Mouse (Mus musculus): ENCODE results near the gene Lrig1. TPM values are rescaled to one million over a fixed set of nuclear protein-coding genes. Genes with fewer than 3 reads are reported as not detected.

The Lrig1 gene
- total RNA-seq, 2 experiments from 2014 or later = 22.6 to 31.6 TPM

DNA sequence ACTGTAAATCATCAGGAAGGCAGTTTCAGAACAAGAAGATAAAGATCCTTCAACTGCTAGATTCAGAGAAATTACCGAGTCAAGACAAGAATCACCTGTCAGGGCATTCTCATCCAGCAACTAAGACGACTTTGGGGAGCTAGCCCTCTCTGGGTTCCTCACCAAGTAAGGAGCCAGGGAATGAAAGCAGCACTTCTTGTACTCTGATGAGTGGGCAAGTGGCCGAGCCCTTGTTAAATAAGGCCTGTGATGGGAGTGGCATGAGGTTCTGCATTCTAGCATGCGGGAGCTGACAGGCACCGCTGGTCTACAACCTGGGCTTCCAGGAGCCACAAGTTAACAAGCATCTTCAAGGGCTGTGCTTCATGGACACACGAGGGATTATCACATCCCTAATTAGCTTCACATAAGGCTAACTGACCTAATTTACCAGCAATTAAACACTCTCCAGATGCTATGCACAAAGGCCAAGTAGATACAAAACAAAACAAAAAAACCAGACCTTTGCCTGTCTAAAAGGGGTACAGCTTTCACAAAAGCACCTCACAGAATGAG, 47.2 kb downstream of the Lrig1 start:
- DNase-seq (ENCODE audit: low spot score in 2 of 2) = no peak

DNA sequence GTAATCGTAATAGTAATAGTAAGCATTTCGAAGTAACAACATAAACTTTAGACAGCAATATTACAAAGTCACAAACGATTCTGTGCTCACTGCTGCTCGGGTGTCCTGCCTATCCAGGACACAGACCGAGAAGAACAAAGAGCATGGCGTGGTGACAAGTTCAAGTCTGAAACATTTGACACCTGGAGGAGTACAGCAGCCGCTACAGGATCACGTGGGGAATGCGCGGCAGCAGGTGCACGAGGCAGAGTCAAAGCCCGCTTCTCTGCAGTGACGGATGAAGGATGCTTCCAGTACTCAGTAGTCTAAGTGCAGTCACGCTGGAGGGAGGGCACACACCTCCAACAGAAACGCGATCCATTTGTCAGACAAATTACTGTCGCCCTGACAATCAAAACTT, 48.4 kb downstream of the Lrig1 start:
- DNase-seq (ENCODE audit: low spot score in 2 of 2) = no peak

GRCm38 (mm10) chr6:94649637-94650036, 50.3 kb downstream of the Lrig1 start:
- DNase-seq (ENCODE audit: low spot score in 2 of 2) = no peak

DNA sequence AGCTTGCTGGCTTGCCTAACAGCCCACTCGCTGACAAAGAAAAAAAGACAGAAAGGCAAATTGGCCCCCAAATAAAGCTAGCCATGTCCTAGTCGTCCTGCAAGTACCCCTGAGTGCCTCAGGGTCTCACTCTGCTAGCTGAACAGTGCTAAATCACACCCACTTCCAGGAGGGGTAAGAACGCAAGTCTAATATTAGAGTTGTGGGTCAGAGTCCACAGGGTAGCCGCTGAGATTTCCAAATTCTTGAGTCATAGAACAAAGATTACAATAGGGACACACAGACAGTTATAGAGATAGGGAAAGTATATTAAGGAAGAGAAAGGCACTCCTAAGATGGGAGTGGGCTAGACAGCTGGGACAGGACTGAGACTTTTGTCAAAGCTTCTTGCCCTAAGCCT, 51.5 kb downstream of the Lrig1 start:
- DNase-seq (ENCODE audit: low spot score in 2 of 2) = no peak

- peak in 1 of 2 experiments; percentile 25 for DNase-seq (ENCODE audit: low spot score in 2 of 2)
These were observed 52.2 kb downstream of the Lrig1 start for GRCm38 (mm10) chr6:94647574-94648430.

- DNase-seq (ENCODE audit: low spot score in 2 of 2) = no peak
These were observed 53.1 kb downstream of the Lrig1 start for GRCm38 (mm10) chr6:94646902-94647301.

GRCm38 (mm10) chr6:94646274-94646863, 53.6 kb downstream of the Lrig1 start:
- DNase-seq (ENCODE audit: low spot score in 2 of 2) = no peak

DNA sequence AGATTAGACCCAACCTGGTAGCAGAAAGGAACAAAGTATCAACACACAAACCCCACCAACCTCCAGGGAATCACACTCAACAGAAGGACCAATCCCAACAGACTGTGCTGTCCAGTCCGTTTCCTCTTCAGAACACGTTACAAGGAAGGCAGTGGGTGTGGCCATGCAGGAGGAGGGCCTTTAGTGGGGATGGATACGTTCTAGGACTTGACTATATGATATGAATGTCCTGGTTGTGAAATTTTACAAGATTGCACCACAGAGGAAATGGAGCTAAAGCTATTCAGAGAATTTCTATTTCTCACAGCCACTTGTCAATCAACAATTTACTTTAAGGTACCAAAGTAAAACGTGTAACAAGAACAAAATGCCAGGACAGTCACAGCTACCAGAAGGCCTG, 54.2 kb downstream of the Lrig1 start:
- DNase-seq (ENCODE audit: low spot score in 2 of 2) = no peak

DNA sequence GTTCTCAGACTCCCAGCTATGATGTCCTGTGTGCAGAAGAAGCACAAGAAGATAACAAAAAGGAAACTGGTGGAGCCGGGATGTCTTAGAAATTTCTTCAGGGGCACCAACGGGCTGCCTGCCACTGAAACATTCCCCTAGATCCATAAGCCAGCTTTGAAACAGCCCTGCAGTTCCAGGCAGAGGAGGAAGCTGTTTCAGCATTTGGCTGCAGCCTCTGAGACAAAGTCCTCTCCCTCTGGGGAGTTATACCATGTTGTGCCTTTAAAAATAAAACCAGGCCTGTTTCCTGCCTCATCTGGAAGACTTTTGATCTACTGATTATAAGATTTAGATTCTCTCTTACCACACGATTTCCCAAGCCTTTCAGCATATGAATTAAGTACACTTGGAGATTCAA, 55.3 kb downstream of the Lrig1 start:
- DNase-seq (ENCODE audit: low spot score in 2 of 2) = no peak

GRCm38 (mm10) chr6:94643989-94644388, 56.0 kb downstream of the Lrig1 start:
- DNase-seq (ENCODE audit: low spot score in 2 of 2) = no peak

- DNase-seq (ENCODE audit: low spot score in 2 of 2) = no peak
These were observed 57.9 kb downstream of the Lrig1 start for GRCm38 (mm10) chr6:94642048-94642447.

- DNase-seq (ENCODE audit: low spot score in 2 of 2) = no peak
These were observed 59.7 kb downstream of the Lrig1 start for GRCm38 (mm10) chr6:94640297-94640696.

DNA sequence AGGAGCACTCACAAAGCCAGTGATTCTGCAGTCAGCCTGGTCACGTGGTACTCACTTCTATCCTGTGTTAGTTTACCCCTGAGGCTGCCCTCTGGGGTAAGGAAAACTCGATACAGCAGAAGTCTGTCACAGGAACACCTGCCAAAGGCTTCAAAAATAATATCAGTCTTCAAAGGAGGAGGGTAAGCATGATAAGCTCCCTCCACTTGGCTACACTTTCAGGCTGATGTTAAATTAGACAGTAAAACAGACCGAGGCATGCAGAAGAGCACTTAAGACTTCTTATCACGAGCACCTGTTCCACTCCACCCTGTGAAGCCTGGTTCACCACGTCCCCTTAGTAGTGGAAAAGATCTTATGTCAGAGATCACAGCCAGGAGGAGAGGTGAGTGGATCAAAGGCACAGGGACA, 62.9 kb downstream of the Lrig1 start:
- no peak for DNase-seq (ENCODE audit: low spot score in 2 of 2)

DNA sequence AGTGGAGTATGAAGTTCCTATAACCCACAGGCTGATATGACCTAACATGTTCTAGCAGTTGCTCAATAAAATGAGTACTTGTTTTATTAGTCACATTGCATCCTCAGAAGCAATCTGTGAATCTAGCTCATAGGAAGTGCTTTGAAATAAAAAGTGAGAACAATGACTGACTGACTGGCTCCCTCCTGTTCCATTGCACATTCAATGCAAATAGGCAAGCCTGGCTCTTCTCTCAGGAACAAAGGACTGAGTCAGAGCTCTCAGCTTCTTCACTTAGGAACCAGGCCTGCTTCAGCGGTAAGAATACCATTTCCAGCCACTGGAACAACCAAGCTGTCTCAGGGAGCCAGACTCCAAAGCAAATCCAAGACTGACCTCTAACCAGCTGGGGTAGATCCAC, 64.6 kb downstream of the Lrig1 start:
- DNase-seq (ENCODE audit: low spot score in 2 of 2) = no peak

GRCm38 (mm10) chr6:94634710-94635109, 65.2 kb downstream of the Lrig1 start:
- DNase-seq (ENCODE audit: low spot score in 2 of 2) = no peak

GRCm38 (mm10) chr6:94634274-94634673, 65.7 kb downstream of the Lrig1 start:
- DNase-seq (ENCODE audit: low spot score in 2 of 2) = no peak

GRCm38 (mm10) chr6:94631779-94632082, 68.2 kb downstream of the Lrig1 start:
- no peak for DNase-seq (ENCODE audit: low spot score in 2 of 2)

GRCm38 (mm10) chr6:94631051-94631778, 68.7 kb downstream of the Lrig1 start:
- no peak for DNase-seq (ENCODE audit: low spot score in 2 of 2)

GRCm38 (mm10) chr6:94628787-94629186, 71.2 kb downstream of the Lrig1 start:
- DNase-seq (ENCODE audit: low spot score in 2 of 2) = no peak

GRCm38 (mm10) chr6:94627714-94628595, 72.0 kb downstream of the Lrig1 start:
- peak in 1 of 2 experiments; percentile 22 for DNase-seq (ENCODE audit: low spot score in 2 of 2)

DNA sequence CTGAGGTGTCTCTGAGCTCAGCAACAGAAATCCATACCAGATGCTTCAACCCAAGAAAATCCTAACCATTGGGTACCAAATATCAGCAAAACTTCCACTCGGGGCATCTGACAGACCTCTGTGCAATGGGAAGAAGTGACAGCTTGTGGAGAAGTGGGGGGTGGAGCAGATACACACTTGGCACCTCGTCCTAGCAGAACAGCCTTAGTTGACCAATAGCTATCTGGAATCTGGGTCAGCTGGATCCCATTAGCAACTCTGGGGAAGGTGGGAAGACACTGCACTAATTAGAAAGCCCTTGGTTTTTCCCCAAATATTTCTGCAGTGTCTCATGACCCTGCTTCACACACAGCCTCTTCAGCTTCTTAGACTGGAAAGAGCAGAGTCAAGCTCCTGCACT, 73.2 kb downstream of the Lrig1 start:
- no peak for DNase-seq (ENCODE audit: low spot score in 2 of 2)
